Mouse (Mus musculus): ENCODE data around the gene Ola1.

- TF ChIP-seq POLR2A (IDR thresholded peaks at IDR 0.05; ENCODE audit: extremely low read depth, insufficient read depth, low read length), result no peak
- no peak for TF ChIP-seq CTCF (IDR thresholded peaks at IDR 0.05; ENCODE audit: extremely low read depth, insufficient read depth, low read length)
Observed at GRCm38 (mm10) chr2:73060259-73060585, 158.5 kb downstream of the Ola1 start.
